Mouse (Mus musculus) CH12.LX (cell line): Measurements from ENCODE around the gene Kank1. TPM values are rescaled to one million over a fixed set of nuclear protein-coding genes. Genes with fewer than 3 reads are reported as not detected.

Experiments used
- DNase-seq: peaks from one replicate; pipeline ENCODE4 v3.0.0-alpha.2; 2013; ENCODE audit errors: extremely low read depth
- H3K27ac ChIP-seq: 2 replicates; pipeline ENCODE4 v1.5.1; 2012; ENCODE audit warnings: low read depth, mild to moderate bottlenecking, control low read depth, moderate library complexity; ENCODE audit not compliant: insufficient read depth
- H3K27me3 ChIP-seq: replicated peaks from 2 replicates; pipeline ENCODE3; 2012; ENCODE audit warnings: inconsistent platforms
- H3K36me3 ChIP-seq, 2 experiments: replicated peaks in 1 of 2; 2 replicates each; pipeline versions ENCODE3 to v1.6.1; 2012; ENCODE audit warnings: inconsistent platforms in 1 of 2, low read length in 1 of 2, mild to moderate bottlenecking in 1 of 2, mixed read lengths in 1 of 2, moderate library complexity in 1 of 2; ENCODE audit not compliant: control insufficient read depth in 1 of 2, insufficient read depth in 1 of 2
- H3K4me1 ChIP-seq, 2 experiments: 2 replicates each; pipeline ENCODE4 v1.6.1; 2012; ENCODE audit warnings: inconsistent platforms in 1 of 2, moderate library complexity in 1 of 2; ENCODE audit not compliant: insufficient read depth in 2 of 2, control insufficient read depth in 1 of 2
- H3K4me2 ChIP-seq: 2 replicates; pipeline ENCODE4 v1.6.1; 2012; ENCODE audit warnings: low read depth, mild to moderate bottlenecking, control low read depth; ENCODE audit not compliant: poor library complexity, insufficient read depth, severe bottlenecking
- H3K4me3 ChIP-seq, 3 experiments: fragments of 150-350 bp in 1 of 3; sonication (generic) in 1 of 3; replicated peaks in 1 of 3; 2 replicates each; pipeline versions ENCODE3 to v1.5.1; 2011 to 2012; ENCODE audit warnings: low read depth in 2 of 3, low read length in 2 of 3, mild to moderate bottlenecking in 2 of 3, moderate library complexity in 2 of 3, control low read depth in 1 of 3, improper control_type of control experiment in 1 of 3, inconsistent platforms in 1 of 3, mixed read lengths in 1 of 3; ENCODE audit not compliant: poor library complexity in 1 of 3
- H3K79me2 ChIP-seq: replicated peaks from 2 replicates; pipeline ENCODE4 v1.6.1; 2012; ENCODE audit warnings: mild to moderate bottlenecking, moderate library complexity; ENCODE audit not compliant: control insufficient read depth, poor library complexity, insufficient read depth, severe bottlenecking; ENCODE audit errors: extremely low read depth
- H3K9ac ChIP-seq: 2 replicates; pipeline ENCODE4 v1.6.1; 2012; ENCODE audit warnings: low read depth, mild to moderate bottlenecking, control low read depth, moderate library complexity; ENCODE audit not compliant: insufficient read depth
- H3K9me3 ChIP-seq: replicated peaks from 2 replicates; pipeline ENCODE3; 2012; ENCODE audit warnings: low read length, inconsistent platforms, mixed read lengths
- BHLHE40 ChIP-seq: IDR thresholded peaks from 2 replicates; pipeline ENCODE4 v1.6.1; 2011; ENCODE audit warnings: mild to moderate bottlenecking, low read depth, low read length, improper control_type of control experiment
- CHD1 ChIP-seq: IDR thresholded peaks from 2 replicates; pipeline ENCODE4 v1.6.1; 2012; ENCODE audit warnings: low read depth, low read length, improper control_type of control experiment, inconsistent platforms
- CTCF ChIP-seq, 2 experiments: IDR thresholded peaks in 1 of 2; conservative IDR thresholded peaks in 1 of 2; 2 replicates each; pipeline ENCODE4 v1.5.1; 2011 to 2012; ENCODE audit warnings: low read depth in 2 of 2, low read length in 2 of 2, improper control_type of control experiment in 1 of 2, inconsistent platforms in 1 of 2, mild to moderate bottlenecking in 1 of 2, moderate library complexity in 1 of 2
- E2F4 ChIP-seq: IDR thresholded peaks from 2 replicates; pipeline ENCODE4 v1.6.1; 2011; ENCODE audit warnings: low read depth, low read length, improper control_type of control experiment; ENCODE audit not compliant: insufficient replicate concordance
- EP300 ChIP-seq: IDR thresholded peaks from 2 replicates; pipeline ENCODE4 v1.6.1; 2011; ENCODE audit warnings: low read length, improper control_type of control experiment
- ETS1 ChIP-seq: conservative IDR thresholded peaks from 2 replicates; pipeline ENCODE4 v1.6.1; 2012; ENCODE audit warnings: low read depth, mild to moderate bottlenecking, inconsistent platforms, low read length, improper control_type of control experiment, moderate library complexity
- KAT2A ChIP-seq: IDR thresholded peaks from 2 replicates; pipeline ENCODE4 v1.6.1; 2012; ENCODE audit warnings: low read length, improper control_type of control experiment, inconsistent platforms; ENCODE audit not compliant: insufficient replicate concordance
- MAFK ChIP-seq: IDR thresholded peaks from 2 replicates; pipeline ENCODE4 v1.6.1; 2011; ENCODE audit warnings: low read length, improper control_type of control experiment; ENCODE audit not compliant: insufficient replicate concordance
- MAX ChIP-seq: IDR thresholded peaks from 2 replicates; pipeline ENCODE4 v1.6.1; 2011; ENCODE audit warnings: low read length, improper control_type of control experiment
- MAZ ChIP-seq: IDR thresholded peaks from 2 replicates; pipeline ENCODE4 v1.6.1; 2012; ENCODE audit warnings: low read depth, mild to moderate bottlenecking, inconsistent platforms, low read length, improper control_type of control experiment, moderate library complexity
- MEF2A ChIP-seq: IDR thresholded peaks from 2 replicates; pipeline ENCODE4 v1.6.1; 2014; ENCODE audit warnings: low read depth, mild to moderate bottlenecking, inconsistent platforms, low read length, improper control_type of control experiment, borderline replicate concordance
- MXI1 ChIP-seq: IDR thresholded peaks from 2 replicates; pipeline ENCODE4 v1.6.1; 2011; ENCODE audit warnings: mild to moderate bottlenecking, low read depth, low read length, improper control_type of control experiment
- MYC ChIP-seq: IDR thresholded peaks from 2 replicates; pipeline ENCODE4 v1.6.1; 2011; ENCODE audit warnings: low read depth, mild to moderate bottlenecking, improper control_type of control experiment, low read length
- NELFE ChIP-seq: IDR thresholded peaks from 2 replicates; pipeline ENCODE4 v1.6.1; 2011; ENCODE audit warnings: low read depth, low read length, improper control_type of control experiment
- PAX5 ChIP-seq: IDR thresholded peaks from 2 replicates; pipeline ENCODE4 v1.6.1; 2012; ENCODE audit warnings: low read length, inconsistent platforms, mixed read lengths
- POLR2A ChIP-seq: IDR thresholded peaks from 2 replicates; pipeline ENCODE4 v1.6.1; 2011; ENCODE audit warnings: low read depth, mild to moderate bottlenecking, improper control_type of control experiment, low read length
- RAD21 ChIP-seq: IDR thresholded peaks from 2 replicates; pipeline ENCODE4 v1.6.1; 2011; ENCODE audit warnings: low read depth, mild to moderate bottlenecking, low read length, improper control_type of control experiment, moderate library complexity
- RCOR1 ChIP-seq: conservative IDR thresholded peaks from 2 replicates; pipeline ENCODE4 v1.6.1; 2012; ENCODE audit warnings: low read depth, mild to moderate bottlenecking, inconsistent platforms, low read length, improper control_type of control experiment
- SMC3 ChIP-seq: IDR thresholded peaks from 2 replicates; pipeline ENCODE4 v1.6.1; 2011; ENCODE audit warnings: low read depth, low read length, improper control_type of control experiment
- TBP ChIP-seq: conservative IDR thresholded peaks from 2 replicates; pipeline ENCODE4 v1.6.1; 2011; ENCODE audit warnings: low read depth, low read length, improper control_type of control experiment
- USF1 ChIP-seq: IDR thresholded peaks from 2 replicates; pipeline ENCODE4 v1.6.1; 2014; ENCODE audit warnings: low read depth, mild to moderate bottlenecking, inconsistent platforms, low read length, improper control_type of control experiment
- USF2 ChIP-seq: conservative IDR thresholded peaks from 2 replicates; pipeline ENCODE4 v1.6.1; 2011; ENCODE audit warnings: low read depth, low read length, improper control_type of control experiment
- ZC3H11A ChIP-seq: IDR thresholded peaks from 2 replicates; pipeline ENCODE4 v1.6.1; 2012; ENCODE audit warnings: low read depth, mild to moderate bottlenecking, inconsistent platforms, low read length, improper control_type of control experiment
- ZKSCAN1 ChIP-seq: IDR thresholded peaks from 2 replicates; pipeline ENCODE4 v1.6.1; 2012; ENCODE audit warnings: low read depth, inconsistent platforms, low read length, improper control_type of control experiment, borderline replicate concordance
- ZNF384 ChIP-seq: IDR thresholded peaks from 2 replicates; pipeline ENCODE4 v1.6.1; 2012; ENCODE audit warnings: low read depth, low read length, improper control_type of control experiment, inconsistent platforms
- dilution Hi-C: fragments of 300-500 bp; cut with MboI; formaldehyde crosslinking; loops from 2 replicates; pipeline ENCODE4 v1.14.3; 2020; ENCODE audit warnings: low sequenced_read_pairs; ENCODE audit not compliant: extremely low pct_unique_long_range_greater_than_20kb, extremely low pct_ligation_motif_present
- in situ Hi-C: fragments of 300-500 bp; cut with MboI; formaldehyde crosslinking; loops from 3 replicates; pipeline ENCODE4 v1.14.3; 2019; ENCODE audit warnings: low sequenced_read_pairs, low pct_ligation_motif_present, low pct_unique_long_range_greater_than_20kb, mixed read lengths
- polyA plus RNA-seq: library from polyadenylated mRNA; unstranded; fragments of >175 nt; gene quantifications from 2 replicates; pipeline ENCODE4 v1.2.1, GENCODE M21; 2012; ENCODE audit warnings: low read depth; ENCODE audit not compliant: insufficient read length
- total RNA-seq, 2 experiments: library from RNA; depleted of rRNA; stranded (reverse); fragments of 300-350 nt in 1 of 2; fragments of >200 nt in 1 of 2; gene quantifications; 2 replicates each; pipeline ENCODE4 v1.2.3; 2012 to 2014

Kank1 gene
- total and polyA plus RNA-seq, 3 experiments: 0.10 to 0.13 (median 0.12) TPM

GRCm38 (mm10) chr19:25290991-25291520 lies 54.3 kb downstream of the Kank1 start:
- dilution Hi-C loops (no loop called here), in situ Hi-C loops (no loop called here)
- Histone ChIP-seq H3K36me3 (no peaks in the 10 kb centered on the region), H3K27ac (no peak overlapping the region), H3K4me2 (no peak overlapping the region), H3K4me3 (no peak overlapping the region), H3K9ac (no peak overlapping the region), H3K9me3 (no peaks in the 10 kb centered on the region), H3K4me1 (no peaks in the 10 kb centered on the region), H3K27me3 (no peaks in the 10 kb centered on the region), H3K79me2 (no peaks in the 10 kb centered on the region)
- no peak for DNase-seq
- TF ChIP-seq MYC: no peak
- no peak for TF ChIP-seq ETS1

DNA sequence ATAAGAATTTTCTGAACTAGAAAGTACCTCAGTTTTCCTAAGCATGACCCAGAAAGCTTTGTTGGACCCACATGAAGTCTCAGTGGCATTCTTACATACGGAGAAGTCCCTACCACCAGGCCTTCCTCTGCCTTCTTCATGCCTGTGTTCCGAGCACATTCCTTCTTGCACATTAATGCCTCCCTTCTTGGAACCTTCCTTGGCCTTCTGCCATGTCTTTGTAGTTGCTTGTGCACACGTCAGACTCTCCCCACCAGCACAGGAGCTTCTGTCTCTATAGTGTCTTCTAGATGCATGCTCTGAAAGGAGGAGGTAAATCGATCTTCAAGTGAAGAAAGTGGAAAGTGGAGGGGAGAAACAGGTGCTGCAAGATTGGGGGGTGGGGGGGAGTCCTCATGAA lies 58.4 kb downstream of the Kank1 start:
- Histone ChIP-seq H3K79me2 (no peaks in the 10 kb centered on the region), H3K4me2 (no peak overlapping the region), H3K27me3 (no peaks in the 10 kb centered on the region), H3K4me3 (no peak overlapping the region), H3K4me1 (no peaks in the 10 kb centered on the region), H3K27ac (no peak overlapping the region), H3K9ac (no peak overlapping the region), H3K9me3 (no peaks in the 10 kb centered on the region), H3K36me3 (no peaks in the 10 kb centered on the region)
- in situ Hi-C loops (no loop called here), dilution Hi-C loops (no loop called here)
- TF ChIP-seq NELFE (no peak), CTCF (conservative IDR thresholded peaks at IDR 0.05 in 1 of 2, IDR thresholded peaks at IDR 0.05 in 1 of 2; ENCODE audit: low read depth in 2 of 2, low read length in 2 of 2) (no peak), USF2 (no peak), CHD1 (no peak), SMC3 (no peak), MXI1 (no peak), USF1 (no peak), KAT2A (no peak), ETS1 (no peak), PAX5 (no peak), TBP (no peak), MYC (no peak), MEF2A (no peak), RCOR1 (no peak)
- DNase-seq: no peak

- H3K36me3 ChIP-seq: no peaks in the 10 kb centered on the region
- TF ChIP-seq ZNF384: no peak
- no peak for TF ChIP-seq BHLHE40
- TF ChIP-seq E2F4: no peak
- TF ChIP-seq MAFK: no peak
- no peak for TF ChIP-seq ZKSCAN1
- TF ChIP-seq PAX5: no peak
- no peak for TF ChIP-seq RCOR1
- no peak for TF ChIP-seq POLR2A
- no peak for TF ChIP-seq MAZ
- TF ChIP-seq MAX: no peak
- TF ChIP-seq EP300: no peak
- no peak for TF ChIP-seq ZC3H11A
- no peak for TF ChIP-seq RAD21
- TF ChIP-seq, all 38 proteins: peak for 0
- Histone ChIP-seq H3K27ac (no peak overlapping the region), H3K4me3 (no peak overlapping the region), H3K4me1 (no peaks in the 10 kb centered on the region), H3K9ac (no peak overlapping the region), H3K4me2 (no peak overlapping the region), H3K9me3 (no peaks in the 10 kb centered on the region), H3K79me2 (no peaks in the 10 kb centered on the region), H3K27me3 (no peaks in the 10 kb centered on the region)
- dilution Hi-C loops (no loop called here), in situ Hi-C loops (no loop called here)
- DNase-seq: no peak
These were observed 60.5 kb downstream of the Kank1 start for GRCm38 (mm10) chr19:25297269-25297668.
